Mouse (Mus musculus): ENCODE data around the gene Nid1. TPM values are rescaled to one million over a fixed set of nuclear protein-coding genes. Genes with fewer than 3 reads are reported as not detected.
"Not testable (repeated sequence)": the region's sequence is repeated elsewhere in the genome, so short reads cannot be mapped to it uniquely, and the experiment has no call there.

The Nid1 gene
- total and polyA plus RNA-seq, 2 experiments: 9.0 to 10.4 TPM

- H3K79me2 ChIP-seq (ENCODE audit: control insufficient read depth, insufficient read depth, low read length): no peaks in the 10 kb centered on the region
- H3K4me1 ChIP-seq (ENCODE audit: control insufficient read depth, insufficient read depth, low read length): no peaks in the 10 kb centered on the region
- 81% methylated on average over 2 of the region's 2 CpGs for whole genome bisulfite sequencing
- no peaks in the 10 kb centered on the region for H3K36me3 ChIP-seq (ENCODE audit: control insufficient read depth, insufficient read depth, low read length)
- H3K27me3 ChIP-seq (ENCODE audit: control insufficient read depth, insufficient read depth, low read length): no peaks in the 10 kb centered on the region
- H3K27ac ChIP-seq (replicated peaks; ENCODE audit: insufficient read depth, low read depth, low read length): no peak overlapping the region
- no peak overlapping the region for H3K4me3 ChIP-seq (ENCODE audit: insufficient read depth, low read depth, low read length)
- no peak for DNase-seq (ENCODE audit: extremely low read depth, low read depth, low spot score)
- H3K9ac ChIP-seq (ENCODE audit: low read depth, low read length): no peak overlapping the region
- no peak for TF ChIP-seq CTCF (IDR thresholded peaks at IDR 0.05; ENCODE audit: low read depth, low read length)
- TF ChIP-seq POLR2A (IDR thresholded peaks at IDR 0.05; ENCODE audit: extremely low read depth, insufficient read depth, low read length): no peak
Observed at GRCm38 (mm10) chr13:13536555-13536954, 99.2 kb downstream of the Nid1 start.

GRCm38 (mm10) chr13:13537272-13538015 lies 100.1 kb downstream of the Nid1 start:
- DNase-seq (ENCODE audit: extremely low read depth, low read depth, low spot score): no peak
- WGBS: 72% methylated on average over 2 of the region's 2 CpGs
- no peak overlapping the region for H3K4me3 ChIP-seq (ENCODE audit: insufficient read depth, low read depth, low read length)
- no peak for TF ChIP-seq POLR2A (IDR thresholded peaks at IDR 0.05; ENCODE audit: extremely low read depth, insufficient read depth, low read length)
- no peak for TF ChIP-seq CTCF (IDR thresholded peaks at IDR 0.05; ENCODE audit: low read depth, low read length)
- H3K4me1 ChIP-seq (ENCODE audit: control insufficient read depth, insufficient read depth, low read length): no peaks in the 10 kb centered on the region
- H3K27ac ChIP-seq (replicated peaks; ENCODE audit: insufficient read depth, low read depth, low read length): no peak overlapping the region
- H3K9ac ChIP-seq (ENCODE audit: low read depth, low read length): no peak overlapping the region
- no peaks in the 10 kb centered on the region for H3K27me3 ChIP-seq (ENCODE audit: control insufficient read depth, insufficient read depth, low read length)
- H3K79me2 ChIP-seq (ENCODE audit: control insufficient read depth, insufficient read depth, low read length): no peaks in the 10 kb centered on the region
- H3K36me3 ChIP-seq (ENCODE audit: control insufficient read depth, insufficient read depth, low read length): no peaks in the 10 kb centered on the region

- H3K27me3 ChIP-seq (ENCODE audit: control insufficient read depth, insufficient read depth, low read length): no peaks in the 10 kb centered on the region
- TF ChIP-seq CTCF (IDR thresholded peaks at IDR 0.05; ENCODE audit: low read depth, low read length) (no peak), POLR2A (IDR thresholded peaks at IDR 0.05; ENCODE audit: extremely low read depth, insufficient read depth, low read length) (no peak)
- no peaks in the 10 kb centered on the region for H3K79me2 ChIP-seq (ENCODE audit: control insufficient read depth, insufficient read depth, low read length)
- no peaks in the 10 kb centered on the region for H3K4me1 ChIP-seq (ENCODE audit: control insufficient read depth, insufficient read depth, low read length)
- H3K36me3 ChIP-seq (ENCODE audit: control insufficient read depth, insufficient read depth, low read length): no peaks in the 10 kb centered on the region
- H3K27ac ChIP-seq (replicated peaks; ENCODE audit: insufficient read depth, low read depth, low read length): peak overlapping the region; percentile 56
- DNase-seq (ENCODE audit: extremely low read depth, low read depth, low spot score): peak; percentile 35
- H3K9ac ChIP-seq (ENCODE audit: low read depth, low read length): no peak overlapping the region
- WGBS: 46% methylated on average over 4 of the region's 4 CpGs
- H3K4me3 ChIP-seq (ENCODE audit: insufficient read depth, low read depth, low read length): no peak overlapping the region
Observed at GRCm38 (mm10) chr13:13538585-13539300, 101.4 kb downstream of the Nid1 start.

GRCm38 (mm10) chr13:13543073-13543472 lies 105.7 kb downstream of the Nid1 start:
- not testable (repeated sequence) for DNase-seq (ENCODE audit: extremely low read depth, low read depth, low spot score); H3K79me2 ChIP-seq (ENCODE audit: control insufficient read depth, insufficient read depth, low read length); H3K27ac ChIP-seq (replicated peaks; ENCODE audit: insufficient read depth, low read depth, low read length); H3K4me1 ChIP-seq (ENCODE audit: control insufficient read depth, insufficient read depth, low read length); H3K36me3 ChIP-seq (ENCODE audit: control insufficient read depth, insufficient read depth, low read length); H3K27me3 ChIP-seq (ENCODE audit: control insufficient read depth, insufficient read depth, low read length); H3K9ac ChIP-seq (ENCODE audit: low read depth, low read length); H3K4me3 ChIP-seq (ENCODE audit: insufficient read depth, low read depth, low read length)
- 96% methylated on average over 10 of the region's 10 CpGs for WGBS

- no peak for DNase-seq (ENCODE audit: extremely low read depth, low read depth, low spot score)
- Histone ChIP-seq H3K79me2 (ENCODE audit: control insufficient read depth, insufficient read depth, low read length) (no peaks in the 10 kb centered on the region), H3K27ac (replicated peaks; ENCODE audit: insufficient read depth, low read depth, low read length) (no peak overlapping the region), H3K9ac (ENCODE audit: low read depth, low read length) (no peak overlapping the region), H3K27me3 (ENCODE audit: control insufficient read depth, insufficient read depth, low read length) (no peaks in the 10 kb centered on the region), H3K4me3 (ENCODE audit: insufficient read depth, low read depth, low read length) (no peak overlapping the region), H3K36me3 (ENCODE audit: control insufficient read depth, insufficient read depth, low read length) (no peaks in the 10 kb centered on the region), H3K4me1 (ENCODE audit: control insufficient read depth, insufficient read depth, low read length) (no peaks in the 10 kb centered on the region; the same call in 1 of the 2 replicates)
- WGBS: 76% methylated on average over 3 of the region's 3 CpGs
- TF ChIP-seq CTCF (IDR thresholded peaks at IDR 0.05; ENCODE audit: low read depth, low read length) (no peak), POLR2A (IDR thresholded peaks at IDR 0.05; ENCODE audit: extremely low read depth, insufficient read depth, low read length) (no peak)
Observed at GRCm38 (mm10) chr13:13546792-13547191, 109.4 kb downstream of the Nid1 start.

- WGBS: 94% methylated on average over 4 of the region's 4 CpGs
- Histone ChIP-seq H3K79me2 (ENCODE audit: control insufficient read depth, insufficient read depth, low read length) (no peaks in the 10 kb centered on the region), H3K4me1 (ENCODE audit: control insufficient read depth, insufficient read depth, low read length) (no peaks in the 10 kb centered on the region; the same call in 1 of the 2 replicates), H3K9ac (ENCODE audit: low read depth, low read length) (no peak overlapping the region), H3K27me3 (ENCODE audit: control insufficient read depth, insufficient read depth, low read length) (no peaks in the 10 kb centered on the region), H3K36me3 (ENCODE audit: control insufficient read depth, insufficient read depth, low read length) (no peaks in the 10 kb centered on the region), H3K27ac (replicated peaks; ENCODE audit: insufficient read depth, low read depth, low read length) (no peak overlapping the region), H3K4me3 (ENCODE audit: insufficient read depth, low read depth, low read length) (no peak overlapping the region)
- DNase-seq (ENCODE audit: extremely low read depth, low read depth, low spot score): no peak
- TF ChIP-seq POLR2A (IDR thresholded peaks at IDR 0.05; ENCODE audit: extremely low read depth, insufficient read depth, low read length) (no peak), CTCF (IDR thresholded peaks at IDR 0.05; ENCODE audit: low read depth, low read length) (no peak)
Observed at GRCm38 (mm10) chr13:13547889-13548288, 110.5 kb downstream of the Nid1 start.
